Mouse (Mus musculus) liver, postnatal 0 days (tissue): Measurements from ENCODE around the gene Ptprf. TPM values are rescaled to one million over a fixed set of nuclear protein-coding genes. Genes with fewer than 3 reads are reported as not detected.

Source experiments
- ATAC-seq: fragments of 200-750 bp; cut with Nextera tagmentation; 2 replicates; pipeline ENCODE4 v1.8.0; 2017; ENCODE audit warnings: mild to moderate bottlenecking, moderate library complexity
- DNase-seq: peaks from one replicate; pipeline ENCODE4 v3.0.0-alpha.2; 2016
- H3K27ac ChIP-seq: fragments of 300-500 bp; sonication (generic); 2 replicates; pipeline ENCODE4 v1.5.1; 2014; ENCODE audit warnings: antibody characterized with exemption, moderate library complexity, mild to moderate bottlenecking, low read depth
- H3K27me3 ChIP-seq: fragments of 300-500 bp; sonication (generic); 2 replicates; pipeline ENCODE4 v1.6.1; 2014; ENCODE audit warnings: low read length, control low read depth, mixed read lengths; ENCODE audit not compliant: insufficient read depth
- H3K36me3 ChIP-seq: fragments of 300-500 bp; sonication (generic); replicated peaks from 2 replicates; pipeline ENCODE4 v1.6.1; 2014; ENCODE audit warnings: mild to moderate bottlenecking, control low read depth, low read length, moderate library complexity, mixed read lengths; ENCODE audit not compliant: insufficient read depth
- H3K4me1 ChIP-seq: fragments of 300-500 bp; sonication (generic); 2 replicates; pipeline ENCODE4 v1.6.1; 2014; ENCODE audit warnings: antibody characterized with exemption, mild to moderate bottlenecking, control low read depth; ENCODE audit not compliant: insufficient read depth
- H3K4me2 ChIP-seq: fragments of 300-500 bp; sonication (generic); 2 replicates; pipeline ENCODE4 v1.6.1; 2014; ENCODE audit warnings: low read depth, mild to moderate bottlenecking, low read length, moderate library complexity, mixed read lengths
- H3K4me3 ChIP-seq: fragments of 300-500 bp; sonication (generic); 2 replicates; pipeline ENCODE4 v1.5.1; 2014; ENCODE audit warnings: low read depth, low read length
- H3K9ac ChIP-seq: fragments of 300-500 bp; sonication (generic); replicated peaks from 2 replicates; pipeline ENCODE4 v1.6.1; 2014; ENCODE audit warnings: mild to moderate bottlenecking, moderate library complexity
- H3K9me3 ChIP-seq: fragments of 300-500 bp; sonication (generic); 2 replicates; pipeline ENCODE4 v1.6.1; 2016; ENCODE audit warnings: mild to moderate bottlenecking, control low read depth, low read length, mixed read lengths
- CTCF ChIP-seq: sonication (generic); IDR thresholded peaks from 2 replicates; pipeline ENCODE4 v1.5.1; 2016; ENCODE audit warnings: antibody characterized with exemption, low read depth
- EP300 ChIP-seq: IDR thresholded peaks from 2 replicates; pipeline ENCODE4 v1.6.1; 2016; ENCODE audit warnings: antibody characterized with exemption, low read depth, mild to moderate bottlenecking
- WGBS: fragments of 180-500 bp; shearing (Covaris S2); extraction: QIAGEN DNeasy Blood & Tissue Kit; methylation state at CpG from one replicate; pipeline ENCODE4 v1.1.7; 2014; ENCODE audit not compliant: insufficient replicate concordance; 5-methylcytosine and 5-hydroxymethylcytosine counted together
- polyA plus RNA-seq: library from polyadenylated mRNA; unstranded; fragments of >200 nt; fragmentation: Nextera tagmentation; extraction: Ambion mirVana; gene quantifications from 2 replicates; pipeline ENCODE4 v1.2.1, GENCODE M21; 2015

Gene Ptprf
- polyA plus RNA-seq, 1 experiment from 2014 or later: 11.8 TPM

- no peaks in the 10 kb centered on the region for H3K4me1 ChIP-seq
- TF ChIP-seq EP300: no peak
- no peak for TF ChIP-seq CTCF
- no peak overlapping the region for H3K27ac ChIP-seq
- H3K27me3 ChIP-seq: no peaks in the 10 kb centered on the region
- no peaks in the 10 kb centered on the region for H3K36me3 ChIP-seq
- no peak overlapping the region for H3K9ac ChIP-seq
- no peak overlapping the region for H3K4me3 ChIP-seq
- no peak overlapping the region for H3K4me2 ChIP-seq
- 36% methylated on average over 8 of the region's 8 CpGs for WGBS
- DNase-seq: no peak
- no peak for ATAC-seq
- no peaks in the 10 kb centered on the region for H3K9me3 ChIP-seq
Observed at GRCm38 (mm10) chr4:118319706-118320344, 28.6 kb upstream of the Ptprf start.

GRCm38 (mm10) chr4:118316662-118317061, 25.5 kb upstream of the Ptprf start:
- no peak overlapping the region for H3K4me2 ChIP-seq
- H3K27ac ChIP-seq: no peak overlapping the region
- H3K4me1 ChIP-seq: no peaks in the 10 kb centered on the region
- H3K27me3 ChIP-seq: no peaks in the 10 kb centered on the region
- H3K9me3 ChIP-seq: no peaks in the 10 kb centered on the region
- WGBS: 65% methylated on average over 4 of the region's 4 CpGs
- no peaks in the 10 kb centered on the region for H3K36me3 ChIP-seq
- ATAC-seq: no peak
- no peak overlapping the region for H3K9ac ChIP-seq
- H3K4me3 ChIP-seq: no peak overlapping the region
- no peak for TF ChIP-seq CTCF
- TF ChIP-seq EP300: no peak
- DNase-seq: no peak

GRCm38 (mm10) chr4:118315286-118315685, 24.1 kb upstream of the Ptprf start:
- no peak overlapping the region for H3K27ac ChIP-seq
- no peaks in the 10 kb centered on the region for H3K27me3 ChIP-seq
- H3K9me3 ChIP-seq: no peaks in the 10 kb centered on the region
- 39% methylated on average over 8 of the region's 8 CpGs for WGBS
- H3K4me1 ChIP-seq: no peaks in the 10 kb centered on the region
- no peak for DNase-seq
- ATAC-seq: no peak
- no peak for TF ChIP-seq EP300
- TF ChIP-seq CTCF: no peak
- no peaks in the 10 kb centered on the region for H3K36me3 ChIP-seq
- no peak overlapping the region for H3K9ac ChIP-seq
- H3K4me2 ChIP-seq: no peak overlapping the region
- H3K4me3 ChIP-seq: no peak overlapping the region

GRCm38 (mm10) chr4:118310461-118310860, 19.3 kb upstream of the Ptprf start:
- ATAC-seq (no peak), DNase-seq (no peak)
- Histone ChIP-seq H3K27ac (no peak overlapping the region), H3K4me1 (no peaks in the 10 kb centered on the region), H3K9ac (no peak overlapping the region), H3K36me3 (no peaks in the 10 kb centered on the region), H3K4me2 (no peak overlapping the region), H3K4me3 (no peak overlapping the region), H3K27me3 (no peaks in the 10 kb centered on the region), H3K9me3 (no peaks in the 10 kb centered on the region)
- TF ChIP-seq CTCF (no peak), EP300 (no peak)
- 81% methylated on average over 1 of the region's 1 CpGs for WGBS

GRCm38 (mm10) chr4:118307533-118308263, 16.5 kb upstream of the Ptprf start:
- Histone ChIP-seq H3K27ac (no peak overlapping the region), H3K27me3 (no peaks in the 10 kb centered on the region), H3K36me3 (no peaks in the 10 kb centered on the region), H3K4me3 (no peak overlapping the region), H3K9ac (no peak overlapping the region), H3K4me2 (no peak overlapping the region), H3K4me1 (no peaks in the 10 kb centered on the region), H3K9me3 (no peaks in the 10 kb centered on the region)
- DNase-seq: no peak
- ATAC-seq: no peak
- TF ChIP-seq CTCF (no peak), EP300 (no peak)
- WGBS: 83% methylated on average over 13 of the region's 13 CpGs

- Histone ChIP-seq H3K27ac (no peak overlapping the region), H3K9me3 (no peaks in the 10 kb centered on the region), H3K36me3 (no peaks in the 10 kb centered on the region), H3K4me2 (no peak overlapping the region), H3K27me3 (no peaks in the 10 kb centered on the region), H3K4me1 (no peaks in the 10 kb centered on the region), H3K4me3 (no peak overlapping the region), H3K9ac (no peak overlapping the region)
- ATAC-seq (no peak), DNase-seq (no peak)
- TF ChIP-seq EP300: no peak
- TF ChIP-seq CTCF: no peak
- 79% methylated on average over 21 of the region's 21 CpGs for WGBS
Observed at GRCm38 (mm10) chr4:118306113-118306696, 15.0 kb upstream of the Ptprf start.
